Mouse (Mus musculus): Measurements from ENCODE around the gene Dnaja3. TPM values are rescaled to one million over a fixed set of nuclear protein-coding genes. Genes with fewer than 3 reads are reported as not detected.

The Dnaja3 gene
- 55.8 and 68.1 TPM in 2 replicates for total RNA-seq (2017)

DNA sequence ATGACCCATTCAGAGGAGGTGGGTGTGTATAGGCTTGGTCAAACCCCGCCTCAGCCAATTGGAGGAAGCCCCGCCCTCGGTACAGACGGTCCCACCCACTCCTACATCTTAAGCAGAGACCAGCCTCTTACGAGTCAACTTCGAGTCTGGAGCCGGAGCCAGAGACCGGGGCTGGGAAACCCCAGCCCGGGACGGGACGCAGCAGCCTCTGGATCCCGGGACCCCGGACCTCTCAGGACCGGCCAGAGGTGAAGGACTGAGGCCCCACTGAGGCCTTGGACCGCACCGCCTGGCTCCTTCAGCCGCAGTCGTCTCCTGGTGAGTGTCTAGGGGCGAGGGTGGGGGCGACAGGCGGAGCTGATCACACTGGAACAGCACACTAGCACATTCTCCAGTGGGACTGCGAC is at the start of gene Dnaja3, which contains the start of gene Vasn:
Dnaja3 (plus strand) TSS at position 159 of the 407 bp plus-strand sequence.
Vasn (plus strand) TSS at position 111 of the 407 bp plus-strand sequence.
- ATAC-seq (replicated peaks; ENCODE audit: low read depth, poor library complexity, severe bottlenecking) = peak; percentile 88

DNA sequence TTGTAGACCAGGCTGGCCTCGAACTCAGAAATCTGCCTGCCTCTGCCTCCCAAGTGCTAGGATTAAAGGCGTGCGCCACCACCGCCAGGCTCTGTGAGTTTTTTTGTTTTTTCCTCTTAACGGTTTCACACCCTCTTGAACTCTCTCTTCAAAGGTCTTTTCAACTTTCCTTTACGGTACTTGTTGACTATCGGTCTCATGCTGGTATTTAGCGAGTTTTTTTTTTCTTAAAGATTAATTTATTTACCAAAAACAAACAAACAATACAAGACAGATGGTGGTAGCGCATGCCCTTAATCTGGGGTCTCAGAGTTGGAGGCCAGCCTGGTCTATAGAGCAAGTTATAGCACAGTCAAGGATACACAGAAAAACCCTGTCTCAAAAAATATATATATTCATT is 49.6 kb upstream of the Dnaja3 start:
- no peak for ATAC-seq (replicated peaks; ENCODE audit: low read depth, poor library complexity, severe bottlenecking)

DNA sequence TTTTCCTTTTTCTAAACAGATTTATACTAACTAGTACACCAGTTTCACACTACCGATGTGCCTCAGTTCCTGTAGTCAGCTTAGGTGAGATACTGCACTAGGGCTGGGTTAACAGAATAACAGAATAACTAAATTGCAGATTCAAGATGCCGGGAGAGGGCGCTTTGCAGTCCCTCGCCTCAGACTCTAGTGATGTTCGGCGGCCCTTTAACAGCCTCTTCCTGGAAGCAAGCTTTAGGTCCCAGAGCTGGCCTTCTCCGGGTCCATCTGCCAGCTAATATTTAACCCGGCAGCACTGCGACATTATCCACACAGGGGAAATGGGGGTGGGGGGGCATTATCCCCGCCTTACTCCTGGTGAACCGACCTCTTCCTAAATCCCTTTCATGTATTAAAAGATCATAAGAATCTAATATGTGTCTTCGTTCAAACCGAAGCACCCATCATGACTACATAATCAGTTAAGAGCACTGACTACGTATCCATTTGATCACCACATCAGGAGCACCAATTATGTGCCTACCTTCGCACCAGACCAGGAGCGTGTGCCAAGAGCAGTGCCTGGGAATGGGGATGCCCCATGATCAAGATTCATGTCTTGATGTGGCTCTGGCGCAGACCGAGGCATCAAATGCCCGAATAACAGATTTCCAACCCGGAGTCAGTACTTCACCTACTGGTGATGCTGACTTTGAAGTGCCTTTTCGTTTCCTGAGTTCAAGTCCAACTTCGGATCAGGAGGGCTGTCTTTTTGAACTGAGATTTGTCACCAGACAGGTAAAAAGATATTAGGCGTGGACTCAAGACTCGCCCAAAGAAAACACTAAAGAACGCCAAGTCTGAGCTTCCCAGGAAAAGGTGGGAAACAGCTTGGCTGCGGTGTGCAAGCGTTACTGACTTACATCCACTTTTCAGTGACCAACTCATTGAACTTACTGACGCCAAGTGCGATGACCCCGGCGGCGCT is 46.6 kb upstream of the Dnaja3 start:
- peak; percentile 51 for ATAC-seq (replicated peaks; ENCODE audit: low read depth, poor library complexity, severe bottlenecking)

DNA sequence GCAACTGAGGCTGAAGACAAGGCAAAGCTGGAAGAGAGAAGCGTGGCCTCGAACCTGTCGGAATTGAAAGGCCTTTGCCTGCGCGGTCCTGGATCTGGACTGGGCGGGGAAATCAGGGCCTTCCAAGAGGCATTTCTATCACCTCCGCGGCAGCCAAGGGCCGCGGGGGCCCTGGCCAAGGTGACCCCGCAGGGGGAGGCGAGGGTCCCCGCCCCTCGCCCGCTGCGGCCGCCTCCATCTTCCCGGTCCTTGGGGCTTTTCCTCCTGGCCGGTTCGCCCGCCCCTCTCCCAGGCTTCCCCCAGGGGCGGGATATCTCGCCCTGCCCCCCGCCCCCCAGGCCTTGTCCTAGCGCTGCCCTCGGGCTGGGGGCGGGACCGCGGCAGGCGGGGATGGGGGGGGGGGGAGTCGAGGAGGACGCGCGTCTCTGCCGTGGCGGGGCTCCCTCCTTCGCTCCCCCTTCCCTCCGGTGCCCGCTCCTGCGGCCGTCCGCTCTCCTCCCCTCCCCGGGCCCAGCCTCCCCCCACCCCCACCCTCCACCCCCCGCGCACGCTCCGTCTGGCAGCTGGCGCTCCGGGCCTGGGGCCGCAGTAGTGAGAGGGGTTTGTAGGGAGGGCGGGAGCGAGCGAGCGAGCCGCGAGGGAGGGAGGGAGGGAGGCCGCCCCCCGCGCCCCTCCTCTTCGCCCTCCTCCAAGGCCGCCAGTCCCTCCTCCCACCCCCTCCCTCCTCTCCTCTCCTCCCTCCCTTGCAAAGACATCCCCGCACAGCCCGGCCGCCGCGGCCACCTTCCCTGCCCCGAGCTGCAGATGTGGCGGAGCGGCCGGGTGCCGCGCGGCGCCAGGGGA is 45.6 kb upstream of the Dnaja3 start, which contains the start of gene Glis2:
Glis2 (plus strand) TSS at position 743 of the 843 bp plus-strand sequence.
- ATAC-seq (replicated peaks; ENCODE audit: low read depth, poor library complexity, severe bottlenecking) = peak; percentile 28

DNA sequence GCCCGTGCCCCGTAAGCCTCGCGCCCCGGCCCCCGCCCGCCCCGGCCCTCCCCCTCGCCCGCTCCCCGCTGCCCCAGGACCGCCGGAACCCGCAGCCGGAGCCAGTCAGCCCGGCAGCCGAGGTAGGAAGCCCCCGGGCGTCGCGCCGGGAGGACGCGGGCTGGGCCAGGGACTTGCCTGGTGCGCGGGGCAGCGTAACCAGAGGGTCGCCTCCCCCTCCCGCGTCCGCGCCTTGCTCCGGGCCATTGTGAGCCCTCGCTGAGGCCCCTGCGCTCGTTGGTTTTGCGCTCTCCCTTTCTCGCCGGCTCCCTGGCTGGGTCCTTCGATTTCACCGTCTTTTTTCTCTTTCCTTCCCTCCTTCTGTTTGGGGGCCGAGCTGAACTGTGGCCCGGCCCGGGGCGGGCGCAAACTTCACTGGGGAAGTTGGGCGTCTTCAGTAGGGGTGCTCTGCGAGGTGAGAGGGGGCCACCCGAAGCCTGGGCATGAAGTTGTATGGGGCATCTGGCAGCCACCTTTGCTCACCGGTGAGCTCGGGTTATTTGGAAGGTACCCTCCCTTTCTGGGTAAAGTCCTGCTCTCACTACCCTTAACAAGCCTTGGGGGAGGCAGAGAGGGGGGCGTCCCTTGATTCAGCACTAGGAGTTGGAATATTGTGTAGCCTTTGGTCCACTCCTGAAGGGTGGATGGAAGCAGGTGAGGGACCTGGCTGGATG is 44.8 kb upstream of the Dnaja3 start:
- ATAC-seq (replicated peaks; ENCODE audit: low read depth, poor library complexity, severe bottlenecking) = no peak; the same call in 1 of the 2 replicates

DNA sequence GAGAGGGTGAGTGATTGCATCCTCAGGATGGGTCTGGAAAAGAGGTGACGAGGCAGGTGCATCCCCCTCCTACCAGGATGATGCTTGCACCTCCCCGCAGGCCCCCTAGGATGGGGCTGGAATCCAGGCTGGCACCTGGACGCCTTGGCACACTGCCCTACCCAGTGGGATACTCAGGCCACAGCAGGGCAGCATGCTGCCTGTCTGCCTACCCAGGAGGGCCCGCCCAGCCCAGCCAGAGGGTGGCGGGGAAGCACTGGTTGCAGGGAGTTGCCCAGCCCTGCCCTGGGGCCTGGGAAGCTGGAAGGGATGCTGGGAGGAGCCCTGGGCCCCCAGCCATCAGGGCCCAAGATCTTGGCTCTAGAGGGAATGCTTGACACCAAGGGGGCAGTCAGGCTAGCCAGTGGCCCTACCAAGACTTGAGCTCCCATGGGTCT is 44.2 kb upstream of the Dnaja3 start:
- no peak for ATAC-seq (replicated peaks; ENCODE audit: low read depth, poor library complexity, severe bottlenecking)

DNA sequence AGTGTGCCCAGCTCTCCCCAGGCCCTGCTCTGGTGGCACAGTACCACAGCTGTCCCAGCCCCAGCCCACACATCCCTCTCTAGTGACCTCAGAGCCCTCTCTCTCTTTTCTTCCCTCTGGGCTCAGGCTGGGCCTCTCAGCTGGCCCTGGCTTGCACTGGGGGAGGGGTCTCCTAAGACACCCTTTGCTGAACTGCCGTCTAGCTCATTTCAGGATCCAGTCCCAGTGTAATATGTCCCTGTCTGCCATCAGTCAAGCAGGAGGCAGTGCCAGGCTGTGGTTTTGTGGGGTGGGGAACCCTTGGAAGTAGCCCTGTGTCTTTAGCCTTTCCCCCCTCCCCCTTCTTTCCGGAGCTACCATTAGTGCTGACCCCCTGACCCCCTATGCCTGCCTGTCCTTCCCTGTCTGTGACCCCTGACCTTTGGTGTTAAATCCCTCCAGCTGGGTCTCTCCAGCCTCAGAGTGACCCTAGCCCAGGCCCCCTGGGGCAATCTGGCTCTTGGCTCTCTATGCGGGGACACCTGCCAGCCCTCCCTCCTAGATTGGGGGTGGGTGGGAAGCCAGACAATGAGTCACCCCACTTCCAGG is 43.6 kb upstream of the Dnaja3 start:
- no peak for ATAC-seq (replicated peaks; ENCODE audit: low read depth, poor library complexity, severe bottlenecking)

DNA sequence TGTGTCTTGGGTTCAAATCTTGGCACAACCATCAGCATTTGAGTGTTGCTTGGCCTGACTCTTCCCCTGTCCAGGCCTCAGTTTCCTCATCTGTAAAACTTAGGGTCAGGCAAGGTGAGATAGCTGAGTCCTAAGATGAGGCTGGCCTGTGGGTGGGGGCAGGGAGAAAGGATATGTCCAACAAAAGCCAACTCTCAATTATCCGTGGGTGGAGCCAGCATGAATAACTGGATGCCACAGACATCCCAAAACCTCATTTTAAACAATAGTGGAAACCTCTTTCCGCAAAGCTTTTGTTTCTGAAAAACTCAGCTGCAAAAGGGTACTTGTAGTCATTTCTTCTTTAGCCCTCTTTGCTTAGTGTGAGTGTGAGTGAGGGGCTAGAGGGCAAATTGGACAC is 43.0 kb upstream of the Dnaja3 start:
- no peak for ATAC-seq (replicated peaks; ENCODE audit: low read depth, poor library complexity, severe bottlenecking)

DNA sequence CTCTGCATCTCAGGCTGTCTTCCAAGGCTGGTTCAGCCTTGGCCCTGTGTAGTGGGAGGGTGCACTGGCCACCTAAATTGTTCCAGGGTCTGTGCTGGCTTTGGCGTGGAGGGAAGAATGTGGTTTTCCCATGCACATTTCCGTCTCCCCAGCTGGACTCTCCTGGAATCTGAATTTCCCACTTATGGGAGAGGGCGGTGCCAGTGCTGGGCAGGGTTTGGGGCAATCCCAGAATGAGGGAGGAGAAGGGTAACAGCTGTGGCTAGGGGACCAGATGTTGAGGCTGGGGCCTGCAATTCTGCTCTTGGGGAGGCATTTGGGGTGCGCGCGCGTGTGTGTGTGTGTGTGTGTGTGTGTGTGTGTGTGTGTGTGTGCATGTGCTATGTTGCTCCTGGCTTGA is 42.5 kb upstream of the Dnaja3 start:
- ATAC-seq (replicated peaks; ENCODE audit: low read depth, poor library complexity, severe bottlenecking) = no peak

DNA sequence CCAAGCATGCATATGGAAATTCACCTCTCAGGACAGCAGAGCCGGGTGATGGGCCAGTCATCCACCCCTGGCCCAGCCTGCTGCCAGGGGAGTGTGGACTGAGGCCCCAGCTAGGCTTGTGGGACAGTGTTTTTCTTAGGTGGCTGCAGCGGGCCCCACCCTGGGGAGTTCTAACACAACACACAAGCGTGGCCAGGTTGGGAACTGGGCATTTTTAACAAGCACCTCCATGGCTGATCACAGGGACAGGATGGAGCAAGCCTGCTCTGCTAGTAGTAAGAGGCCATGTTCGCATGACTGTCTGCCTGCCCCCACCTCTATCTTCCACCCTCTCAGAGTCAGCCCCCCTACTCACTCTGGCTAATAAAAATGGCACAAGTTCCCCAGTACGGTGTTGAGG is 41.7 kb upstream of the Dnaja3 start:
- ATAC-seq (replicated peaks; ENCODE audit: low read depth, poor library complexity, severe bottlenecking) = no peak

DNA sequence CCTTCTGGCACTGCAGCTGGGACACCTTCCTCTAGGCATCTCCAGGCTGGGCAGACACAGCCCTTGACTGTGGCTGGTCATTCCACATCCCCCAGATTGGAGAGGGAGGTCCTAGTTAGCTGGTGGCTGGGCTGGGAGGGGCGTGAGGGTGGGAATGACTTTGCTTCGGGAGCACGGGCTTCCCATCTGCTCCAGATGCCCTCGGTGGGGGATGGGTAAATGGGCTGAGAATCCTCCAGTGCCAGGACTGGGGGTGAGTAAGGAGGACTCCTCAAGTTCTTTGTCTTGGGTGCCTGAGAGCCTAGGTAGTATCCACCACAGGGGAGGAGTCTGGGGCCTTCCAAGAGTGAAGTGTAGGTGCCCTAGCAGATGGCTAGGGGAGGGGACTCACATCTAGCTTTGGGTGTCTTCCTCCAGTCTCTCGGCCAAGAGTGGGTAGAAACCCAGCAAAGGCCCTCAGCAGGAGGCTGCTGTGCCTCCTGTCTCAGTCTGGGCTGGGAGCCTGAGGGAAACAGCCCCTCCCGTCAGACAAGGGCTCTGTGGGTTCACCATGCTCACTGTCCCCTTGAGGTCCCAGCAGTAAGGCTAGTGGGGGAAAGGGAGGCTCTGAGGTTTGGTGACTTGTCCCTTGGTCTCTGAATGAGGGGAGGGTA is 40.8 kb upstream of the Dnaja3 start:
- ATAC-seq (replicated peaks; ENCODE audit: low read depth, poor library complexity, severe bottlenecking) = no peak

DNA sequence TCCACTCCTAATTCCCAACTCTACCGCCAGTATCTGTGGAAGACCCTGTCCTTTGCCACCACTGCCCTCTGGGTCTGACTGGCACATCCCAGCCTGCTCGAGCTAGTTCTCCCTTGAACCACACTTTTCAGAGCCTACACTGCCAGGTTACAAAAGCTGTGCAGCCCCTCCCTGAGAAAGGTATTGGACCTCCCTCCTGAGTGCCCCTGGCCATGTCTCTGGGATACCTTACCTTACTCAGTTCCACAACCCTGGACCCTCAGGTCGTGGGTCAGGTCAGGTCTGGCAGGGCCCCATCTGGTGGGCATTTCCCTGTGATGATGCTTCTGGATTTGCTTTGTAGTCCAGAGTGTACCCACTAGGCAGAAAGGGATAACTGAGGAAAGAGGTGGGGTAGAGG is 40.2 kb upstream of the Dnaja3 start:
- ATAC-seq (replicated peaks; ENCODE audit: low read depth, poor library complexity, severe bottlenecking) = no peak

DNA sequence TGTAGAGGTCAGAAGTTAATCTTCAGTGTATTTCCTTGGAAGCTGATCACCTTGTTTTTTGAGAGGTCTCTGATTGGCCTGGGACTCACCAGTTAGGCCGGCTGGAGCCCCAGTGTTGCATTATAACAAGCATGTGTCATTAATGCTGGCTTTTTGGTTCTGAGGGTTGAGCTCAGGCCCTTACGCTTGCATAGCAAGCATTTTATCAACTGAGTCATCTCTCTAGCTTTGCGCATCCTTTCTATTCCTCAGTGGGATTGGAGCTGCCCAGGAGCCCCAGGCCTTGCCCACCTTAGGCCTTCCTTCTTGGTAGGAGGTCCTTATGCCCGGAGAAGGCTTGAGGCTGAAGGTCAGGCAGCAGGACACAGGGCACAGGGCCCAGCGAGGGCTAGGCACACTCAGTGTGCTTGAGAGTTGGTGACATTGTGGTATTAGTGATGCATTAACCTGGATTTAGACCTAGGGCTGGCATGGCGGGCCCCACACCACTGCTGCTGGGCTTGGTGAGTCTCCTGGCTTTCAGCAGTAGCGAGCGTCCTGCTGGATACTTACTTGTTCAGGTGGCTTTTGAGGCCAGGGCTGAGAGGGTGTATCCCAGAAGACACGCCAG is 39.0 kb upstream of the Dnaja3 start:
- ATAC-seq (replicated peaks; ENCODE audit: low read depth, poor library complexity, severe bottlenecking) = no peak

DNA sequence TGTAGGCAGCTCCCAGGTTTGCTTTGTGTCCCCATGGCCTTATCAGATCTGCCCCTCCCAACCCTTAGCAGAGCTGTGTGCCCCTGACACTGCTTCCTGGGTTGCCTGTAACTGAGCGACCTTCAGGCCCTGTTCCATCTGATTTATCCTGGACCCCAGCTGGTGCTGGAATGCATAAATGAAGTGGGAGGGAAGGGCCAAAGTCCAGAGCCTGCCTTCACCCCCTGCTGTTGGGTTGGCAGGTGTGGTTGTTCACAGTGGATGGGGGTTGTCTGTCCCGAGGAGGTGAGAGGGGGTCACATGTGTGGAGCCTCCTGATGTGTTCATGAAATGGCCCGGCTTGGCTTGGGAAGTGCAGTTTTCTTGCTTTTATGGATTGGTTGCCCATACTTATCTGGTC is 37.6 kb upstream of the Dnaja3 start:
- no peak for ATAC-seq (replicated peaks; ENCODE audit: low read depth, poor library complexity, severe bottlenecking)

DNA sequence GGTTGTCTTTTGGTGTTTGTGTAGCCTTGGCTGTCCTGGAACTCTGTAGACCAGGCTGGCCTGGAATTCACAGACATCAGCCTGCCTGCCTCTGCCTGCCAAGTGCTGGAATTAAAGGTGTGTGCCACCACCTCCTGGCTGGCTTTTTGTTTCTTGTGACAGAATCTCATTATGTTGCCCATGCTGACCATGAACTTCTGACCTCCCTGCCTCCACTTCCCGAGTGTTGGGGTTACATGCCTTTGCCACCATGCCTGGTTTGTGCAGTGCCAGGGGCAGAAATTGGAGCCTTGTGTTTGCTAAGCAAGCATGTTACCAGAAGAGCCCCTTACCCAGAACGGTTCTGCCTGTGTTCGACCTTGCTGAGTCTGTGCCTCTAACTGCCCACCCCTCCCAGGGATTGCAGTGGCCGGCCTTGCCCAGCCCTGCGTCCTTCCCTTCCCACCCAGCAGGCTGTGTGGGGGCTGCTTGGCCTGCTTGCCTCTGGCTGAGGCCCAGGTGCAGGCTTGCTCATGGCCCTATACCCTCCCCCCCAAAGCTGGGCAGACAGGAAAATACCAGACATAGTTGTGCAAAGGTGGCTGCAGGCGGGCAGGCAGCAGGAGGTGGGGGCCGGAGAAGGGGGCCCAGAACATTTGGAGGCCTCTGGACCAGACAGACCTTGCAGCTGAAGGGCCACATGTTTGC is 36.9 kb upstream of the Dnaja3 start:
- no peak for ATAC-seq (replicated peaks; ENCODE audit: low read depth, poor library complexity, severe bottlenecking)

DNA sequence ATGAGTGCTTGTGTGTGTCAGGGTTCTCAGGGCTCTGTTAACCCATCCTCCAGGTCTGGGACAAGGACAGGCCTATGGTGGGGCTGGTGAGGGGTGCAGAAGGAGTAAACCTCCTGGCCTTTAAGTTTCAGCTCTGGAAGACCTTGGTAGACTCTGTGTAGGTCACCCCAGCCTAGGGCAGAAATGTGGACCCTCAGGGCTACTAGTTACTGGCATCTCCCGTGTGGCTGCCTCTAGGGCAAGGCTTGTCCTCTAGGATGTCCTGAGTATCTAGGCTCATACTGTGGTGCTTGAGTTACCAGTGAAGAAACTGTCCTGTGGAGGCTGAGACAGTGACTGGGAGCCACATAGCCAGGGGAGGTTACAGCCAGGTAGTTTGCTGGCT is 36.3 kb upstream of the Dnaja3 start:
- ATAC-seq (replicated peaks; ENCODE audit: low read depth, poor library complexity, severe bottlenecking) = no peak

DNA sequence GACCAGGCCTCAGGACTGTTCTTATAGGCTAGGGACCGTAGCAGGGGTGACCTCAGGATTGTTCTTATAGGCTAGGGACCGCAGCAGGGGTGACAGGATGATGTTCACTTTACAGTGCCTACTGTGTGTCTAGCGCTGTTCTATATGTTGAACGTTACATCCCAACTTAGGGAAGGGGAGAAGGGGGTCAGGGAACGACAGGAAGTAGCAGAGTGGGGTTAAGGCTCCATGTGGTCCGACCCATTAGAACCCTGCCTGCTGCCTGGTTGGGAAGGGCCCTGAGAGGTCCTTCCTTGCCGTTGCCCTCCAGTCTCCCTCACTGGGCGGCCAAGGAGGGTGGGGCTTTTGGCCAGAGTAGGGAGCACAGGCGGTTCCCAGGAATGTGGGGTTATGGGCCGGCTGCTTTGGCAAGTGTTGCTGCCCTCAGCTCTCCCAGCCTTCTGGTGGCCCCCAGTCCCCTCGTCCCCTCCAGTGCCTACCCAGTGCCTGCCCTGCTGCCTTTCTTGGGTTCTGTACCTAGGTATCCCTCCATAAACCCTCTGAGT is 35.4 kb upstream of the Dnaja3 start:
- ATAC-seq (replicated peaks; ENCODE audit: low read depth, poor library complexity, severe bottlenecking) = no peak

DNA sequence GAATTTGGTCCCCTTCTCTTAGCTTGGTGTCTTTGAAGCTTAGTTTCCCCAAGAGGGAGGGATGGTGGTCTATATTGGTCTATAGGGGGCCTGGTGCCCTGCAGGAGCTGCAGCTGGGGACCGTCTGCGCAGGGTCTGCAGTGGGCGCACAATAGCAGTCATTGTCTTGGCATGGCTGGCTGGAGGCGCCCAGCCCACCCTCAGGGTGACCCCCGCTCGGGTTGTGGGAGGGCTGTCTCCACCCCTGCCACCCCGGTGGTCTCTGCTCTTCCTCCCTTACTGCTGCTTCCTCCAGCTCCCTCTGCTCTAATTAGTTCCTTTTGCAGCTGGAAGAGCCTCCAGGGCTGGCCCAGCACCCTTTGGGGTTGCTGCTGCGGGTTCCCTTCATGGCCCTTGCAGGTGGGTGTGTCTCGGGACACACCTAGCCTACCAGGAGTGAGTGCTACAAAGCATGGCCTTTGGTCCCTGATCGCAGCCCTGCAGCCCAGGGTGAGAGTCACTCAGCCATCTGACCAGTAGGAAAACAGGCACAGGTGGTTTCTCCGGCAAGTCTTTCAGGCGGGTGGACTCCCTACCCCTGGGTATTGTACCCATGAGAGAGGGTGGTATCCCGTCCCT is 34.2 kb upstream of the Dnaja3 start:
- no peak for ATAC-seq (replicated peaks; ENCODE audit: low read depth, poor library complexity, severe bottlenecking)

All from common myeloid progenitor, adult 5-6 weeks (primary cell).